Mouse (Mus musculus) gastrocnemius, postnatal 4 days (tissue): ENCODE results near the gene Leng8. TPM values are rescaled to one million over a fixed set of nuclear protein-coding genes. Genes with fewer than 3 reads are reported as not detected.

Experiments used
- DNase-seq, 2 experiments: peaks; one replicate each; pipeline ENCODE4 v3.0.0; 2021 to 2022; ENCODE audit warnings: low spot score in 2 of 2, mixed read lengths in 2 of 2
- long read RNA-seq, 2 experiments: library from polyadenylated mRNA; stranded (forward); transcript quantifications; one replicate each; pipeline ENCODE4 v2.0.0; 2021
- total RNA-seq, 2 experiments: library from RNA; stranded (reverse); gene quantifications; 2 replicates each; pipeline ENCODE4 v1.2.3; 2021

The Leng8 gene
- total RNA-seq, result 10 to 100 TPM; 62.4 to 86.4 TPM
- long read RNA-seq, experiment 1, full-length matches to known transcripts, result 5 of 47 reads
- long read RNA-seq, experiment 1, partial matches to known transcripts, result 9 of 47 reads
- long read RNA-seq, experiment 1, other reads (novel, unspliced or antisense), result 33 of 47 reads
- long read RNA-seq, experiment 2, full-length matches to known transcripts, result 1 of 55 reads
- long read RNA-seq, experiment 2, partial matches to known transcripts, result 36 of 55 reads
- long read RNA-seq, experiment 2, other reads (novel, unspliced or antisense), result 18 of 55 reads

DNA sequence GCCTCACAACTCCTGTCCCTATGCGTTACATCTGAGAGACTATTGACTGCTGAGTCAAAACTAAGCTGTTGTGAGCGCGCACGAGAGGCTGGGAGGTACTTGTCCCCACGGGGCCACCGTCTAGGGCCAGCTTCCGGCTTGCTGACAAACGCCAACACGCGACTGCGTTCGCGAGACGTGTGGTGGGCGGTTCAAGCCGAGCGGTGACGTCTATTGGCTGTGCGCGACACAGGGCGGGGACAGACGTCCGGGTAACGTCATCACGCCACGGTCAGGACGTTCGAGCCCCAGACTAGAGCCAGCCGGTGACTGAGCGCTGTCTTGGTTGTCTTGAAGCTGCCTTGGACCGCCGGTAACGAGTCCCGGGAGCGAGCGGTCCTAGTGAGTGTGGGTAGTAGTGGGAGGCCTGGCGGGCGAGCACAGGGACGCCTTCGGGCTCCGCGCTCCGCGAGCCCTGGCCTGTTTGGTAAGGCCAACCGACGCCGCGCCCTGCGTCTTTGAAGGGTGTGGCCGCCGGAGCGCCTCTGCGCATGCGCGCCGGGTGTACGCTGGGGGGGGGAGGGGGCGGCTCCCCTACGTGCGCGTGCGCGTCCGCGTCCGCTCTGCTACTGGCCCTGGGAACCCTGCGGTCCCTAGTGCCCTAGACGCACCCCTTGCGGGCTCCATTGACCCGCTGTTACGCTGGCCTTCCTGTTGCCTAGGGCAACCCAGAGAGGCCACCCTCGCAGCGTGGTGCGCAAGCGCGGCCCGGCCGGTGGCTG is at the start of gene Leng8:
Gene Leng8 (plus strand): TSS at position 269 of the 761 bp plus-strand sequence.
- DNase-seq, result peak; percentile 92 to 98

DNA sequence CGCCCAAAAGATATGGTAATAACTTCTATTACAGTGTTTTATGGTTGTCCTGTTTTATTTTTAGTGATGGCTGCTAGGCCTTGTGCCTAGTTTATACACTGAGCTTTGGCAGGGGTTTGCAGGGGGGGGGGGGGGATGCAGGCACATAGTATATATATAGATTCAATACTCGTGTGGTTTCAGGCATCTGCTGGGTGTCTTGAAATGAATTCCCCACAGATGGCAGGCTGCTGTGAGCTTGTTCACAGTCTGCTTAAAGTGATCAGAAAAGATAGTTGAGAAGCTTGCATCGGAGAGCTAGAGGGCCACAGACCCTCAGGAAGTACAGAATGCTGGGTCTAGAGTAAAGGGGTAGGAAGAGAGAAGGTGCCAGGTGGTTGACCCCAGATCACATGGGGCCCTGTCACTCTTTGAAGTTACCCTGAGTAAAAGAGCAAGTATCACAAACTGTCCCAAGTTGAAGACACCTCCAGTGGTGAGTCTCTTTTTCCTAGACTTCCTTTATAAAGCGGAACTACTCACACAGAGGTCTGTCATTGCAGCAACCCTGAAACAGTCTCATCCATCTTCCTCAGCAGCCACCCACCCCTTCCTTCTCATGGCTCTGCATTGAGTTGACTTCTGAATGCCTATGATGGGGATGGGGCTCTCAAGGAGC is 49.5 kb upstream of the Leng8 start:
- no peak for DNase-seq

DNA sequence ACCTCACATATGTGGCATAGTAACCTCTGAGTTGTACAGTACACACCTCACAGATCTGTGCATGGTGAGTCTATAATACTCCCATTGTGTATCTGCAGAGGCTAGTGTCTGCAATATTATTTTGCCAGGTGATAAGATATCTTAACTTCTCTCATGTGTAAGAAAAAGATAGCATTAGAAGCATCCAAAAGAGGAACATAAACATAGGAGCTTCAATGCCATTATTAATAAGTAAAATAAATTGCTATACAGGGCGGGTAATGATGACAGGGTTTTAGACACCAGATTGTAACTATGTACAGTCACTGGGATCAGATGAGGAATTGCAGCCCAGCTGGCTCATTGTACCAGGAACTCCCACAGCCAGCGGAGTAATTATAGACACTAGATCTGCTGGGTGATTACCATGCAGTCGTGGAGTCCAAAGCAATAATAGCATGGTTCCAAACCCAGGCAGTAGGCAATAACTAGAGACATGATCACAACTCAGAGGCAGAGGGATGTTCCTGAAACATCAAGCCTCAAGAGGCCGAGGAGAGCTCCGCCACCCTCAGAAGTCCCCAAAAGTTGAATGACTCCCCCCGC is 48.9 kb upstream of the Leng8 start:
- DNase-seq, result no peak

DNA sequence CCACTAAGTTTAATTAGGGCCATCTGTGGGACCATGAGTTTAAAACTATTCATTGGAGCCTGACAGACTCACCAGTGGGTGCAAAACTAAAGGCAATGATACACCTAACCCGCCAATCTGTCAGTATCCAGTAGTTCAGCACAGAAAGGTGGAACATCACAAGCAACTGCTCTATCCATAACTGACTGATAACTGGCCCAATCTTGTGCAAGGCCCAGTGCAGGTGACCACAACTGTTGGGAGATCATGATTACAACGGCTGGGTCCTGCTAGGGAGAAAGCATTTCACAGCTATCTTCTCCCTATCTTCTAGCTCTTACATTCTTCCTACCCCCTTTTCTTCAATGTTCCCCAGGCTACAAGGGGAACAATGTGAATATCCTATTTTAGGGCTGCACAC is 48.2 kb upstream of the Leng8 start:
- DNase-seq, result no peak

DNA sequence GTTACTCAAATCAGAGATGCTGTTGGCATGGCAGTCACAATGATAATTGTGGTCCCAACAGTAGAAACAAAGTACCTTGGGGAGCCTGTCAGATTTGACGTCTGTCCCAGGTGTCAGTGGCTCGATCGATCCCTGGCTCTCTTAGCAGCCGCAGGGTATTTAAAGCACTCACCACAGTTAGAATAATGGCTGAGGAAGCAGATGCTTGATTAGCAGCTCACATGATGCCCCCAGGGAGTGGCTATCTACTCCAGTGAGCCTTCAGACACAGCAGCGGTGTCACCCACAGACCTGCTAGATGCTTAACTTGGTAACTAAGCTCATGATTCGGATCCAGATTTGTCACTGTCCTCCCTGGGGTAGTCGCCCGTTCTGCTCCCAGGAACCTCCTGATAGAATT is 45.7 kb upstream of the Leng8 start:
- no peak for DNase-seq

- DNase-seq, result no peak
Measured at GRCm38 (mm10) chr7:4098301-4098700, 38.5 kb upstream of the Leng8 start.

DNA sequence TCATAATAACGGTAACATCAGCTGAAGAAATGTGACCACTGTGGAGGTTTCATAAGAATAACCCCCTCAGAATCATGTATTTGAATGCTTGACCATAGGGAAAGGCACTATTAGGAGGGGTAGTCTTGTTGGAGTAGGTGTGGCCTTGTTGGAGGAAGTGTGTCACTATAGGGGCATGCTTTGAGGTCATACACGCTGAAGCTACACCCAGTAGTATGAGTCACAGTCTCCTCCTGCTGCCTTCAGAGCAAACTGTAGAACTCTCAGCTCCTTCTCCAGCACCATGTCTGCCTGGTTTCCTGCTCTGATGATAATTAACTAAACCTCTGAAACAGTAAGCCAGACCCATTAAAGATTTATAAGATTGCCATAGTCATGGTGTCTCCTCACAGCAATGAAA is 38.0 kb upstream of the Leng8 start:
- DNase-seq, result no peak

- DNase-seq, result no peak
Measured at GRCm38 (mm10) chr7:4101144-4101543, 35.7 kb upstream of the Leng8 start.

- DNase-seq, result no peak
Measured at GRCm38 (mm10) chr7:4103411-4103810, 33.4 kb upstream of the Leng8 start.

GRCm38 (mm10) chr7:4111766-4112165 is 25.1 kb upstream of the Leng8 start:
- DNase-seq, result no peak

- DNase-seq, result no peak
Measured at GRCm38 (mm10) chr7:4117050-4117814, 19.6 kb upstream of the Leng8 start.

- peak in 1 of 2 experiments; percentile 10 for DNase-seq
Measured at GRCm38 (mm10) chr7:4119344-4119902, 17.4 kb upstream of the Leng8 start, which contains the start of gene Ttyh1. Ttyh1 (plus strand) TSS chr7:4119408.

DNA sequence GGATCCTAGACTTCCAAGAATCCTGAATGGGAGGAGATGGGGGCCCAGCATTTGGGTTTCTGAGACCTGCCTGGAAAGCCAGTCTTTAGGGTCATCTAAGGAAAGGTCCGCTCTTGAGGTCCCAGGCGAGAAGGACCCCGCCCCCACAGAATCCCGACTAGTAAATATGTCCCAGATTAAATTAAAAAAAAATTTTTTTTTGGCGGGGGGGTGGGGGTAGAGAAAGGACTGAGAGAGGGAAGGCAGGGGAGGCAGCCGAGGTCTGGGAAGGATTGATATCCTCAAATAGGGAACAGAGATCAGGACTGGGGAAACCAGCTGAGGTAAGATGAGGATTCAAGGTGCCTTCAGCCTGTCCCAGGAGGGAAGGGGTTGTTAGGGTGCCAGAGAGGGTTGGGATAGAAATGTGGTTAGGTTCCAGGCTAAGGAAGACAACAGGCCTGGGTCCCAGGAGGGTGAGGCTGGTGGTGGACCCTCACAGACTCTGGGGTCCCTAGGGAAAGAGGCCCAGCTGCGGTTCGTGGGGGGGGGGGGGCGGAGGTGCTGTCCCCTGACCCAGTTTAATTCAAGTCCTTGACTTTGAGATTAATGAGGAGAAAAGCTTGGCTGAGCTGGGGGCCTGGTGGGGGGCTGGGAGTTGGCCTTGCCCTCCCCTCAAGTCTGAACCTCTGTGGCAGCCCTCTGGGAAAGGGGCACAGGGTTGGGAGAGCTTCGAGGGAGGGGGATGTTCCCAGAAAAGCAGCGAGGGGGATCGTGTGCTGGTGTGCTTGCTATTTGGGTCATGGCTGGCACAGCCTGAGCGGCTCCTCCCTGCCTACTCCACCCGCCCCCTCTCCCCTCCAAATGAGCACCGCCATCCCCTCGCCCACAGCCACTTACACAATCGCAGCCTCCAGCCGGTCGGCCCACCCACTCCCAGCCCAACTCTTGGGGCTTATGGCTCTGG is 16.6 kb upstream of the Leng8 start:
- peak in 1 of 2 experiments; percentile 7 for DNase-seq

GRCm38 (mm10) chr7:4122076-4122768 is 14.6 kb upstream of the Leng8 start:
- no peak for DNase-seq

DNA sequence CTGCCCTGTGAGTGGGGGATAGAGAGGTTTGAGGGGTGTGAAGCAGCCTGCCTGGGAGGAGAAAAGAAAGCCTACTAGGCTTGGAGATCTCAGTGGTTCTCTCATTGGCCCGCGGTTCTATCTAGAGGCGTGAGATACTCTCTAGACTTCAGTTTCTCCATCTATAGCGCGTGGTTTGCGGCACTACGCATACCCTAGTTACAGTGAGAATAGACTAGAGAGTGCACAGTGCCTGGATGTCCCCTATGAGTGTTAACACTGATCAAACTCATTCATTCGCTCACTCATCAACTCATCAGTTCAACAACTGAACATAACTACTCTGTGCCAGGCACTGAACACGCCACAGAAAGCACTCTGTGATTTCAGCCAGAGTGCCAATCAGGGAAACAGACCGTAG is 14.1 kb upstream of the Leng8 start:
- DNase-seq, result no peak

DNA sequence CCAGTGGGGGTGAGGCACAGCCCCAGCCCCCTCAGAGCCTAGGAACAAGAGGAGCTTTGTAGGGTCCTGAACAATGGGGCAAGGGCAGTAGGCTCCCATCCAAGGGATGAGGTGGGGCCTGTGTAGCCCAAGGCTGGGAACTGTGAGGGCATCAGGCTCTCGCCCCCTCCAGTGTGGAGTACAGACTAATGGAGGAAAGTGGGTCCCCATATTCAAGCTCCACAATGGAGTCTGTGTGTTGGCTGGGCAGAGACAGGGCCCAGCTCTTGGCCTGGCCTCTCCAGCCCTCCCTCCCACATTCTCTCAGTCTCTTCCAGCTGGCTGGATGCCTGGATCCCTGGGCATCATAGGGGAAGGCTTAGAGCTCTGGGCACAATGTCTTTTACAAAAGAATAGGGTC is 13.1 kb upstream of the Leng8 start:
- DNase-seq, result peak in 1 of 2 experiments; percentile 55

DNA sequence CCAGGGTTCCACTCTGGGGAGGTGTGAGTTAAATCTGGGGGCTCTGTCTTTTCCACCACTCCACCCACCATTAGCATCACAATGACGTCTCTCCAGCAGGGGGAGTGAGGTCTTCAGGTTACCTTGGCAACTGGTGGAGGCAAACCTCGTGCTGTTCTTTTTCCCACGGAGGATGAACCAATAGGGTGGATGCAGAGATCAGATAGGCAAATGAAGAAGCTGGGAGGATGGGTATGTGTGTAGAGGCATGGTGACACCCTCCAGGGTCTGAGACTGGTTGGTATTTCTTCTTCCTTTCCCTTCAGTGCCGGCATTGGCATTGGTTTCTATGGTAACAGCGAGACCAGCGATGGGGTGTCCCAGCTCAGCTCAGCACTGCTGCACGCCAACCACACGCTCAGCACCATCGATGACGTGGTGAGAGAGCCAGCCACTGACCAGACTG is 12.5 kb upstream of the Leng8 start:
- DNase-seq, result peak in 1 of 2 experiments; percentile 12

- peak in 1 of 2 experiments; percentile 8 for DNase-seq
Measured at GRCm38 (mm10) chr7:4124856-4125255, 12.0 kb upstream of the Leng8 start.

DNA sequence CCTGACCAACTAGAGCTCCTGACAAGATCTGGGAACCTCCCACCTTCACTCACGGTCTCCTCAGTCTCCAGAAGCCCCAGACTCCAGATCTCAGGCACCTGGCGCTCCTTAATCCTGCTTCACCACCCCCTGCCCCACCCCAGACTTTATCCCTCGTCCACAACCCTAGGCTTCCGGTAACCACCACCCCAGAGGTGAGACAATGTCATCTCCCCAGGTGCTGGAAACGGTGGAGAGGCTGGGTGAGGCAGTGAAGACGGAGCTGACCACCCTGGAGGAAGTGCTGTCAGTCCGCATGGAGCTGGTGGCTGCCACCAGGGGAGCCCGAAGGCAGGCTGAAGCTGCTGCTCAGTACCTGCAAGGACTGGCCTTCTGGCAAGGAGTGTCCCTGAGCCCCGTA is 11.5 kb upstream of the Leng8 start:
- peak in 1 of 2 experiments; percentile 6 for DNase-seq
